Mouse (Mus musculus) right cerebral cortex, adult 18-20 months (tissue): ENCODE measurements at regions not wholly inside any gene's neighbourhood (a gene's known extent, or its start where the extent isn't known, plus 50 kb on each side); places are given as distances from the start of the nearest gene placed in this dataset.

ENCODE experiments used
- DNase-seq: peaks from one replicate; pipeline ENCODE4 v3.0.0; 2022; ENCODE audit warnings: mixed read lengths

DNA sequence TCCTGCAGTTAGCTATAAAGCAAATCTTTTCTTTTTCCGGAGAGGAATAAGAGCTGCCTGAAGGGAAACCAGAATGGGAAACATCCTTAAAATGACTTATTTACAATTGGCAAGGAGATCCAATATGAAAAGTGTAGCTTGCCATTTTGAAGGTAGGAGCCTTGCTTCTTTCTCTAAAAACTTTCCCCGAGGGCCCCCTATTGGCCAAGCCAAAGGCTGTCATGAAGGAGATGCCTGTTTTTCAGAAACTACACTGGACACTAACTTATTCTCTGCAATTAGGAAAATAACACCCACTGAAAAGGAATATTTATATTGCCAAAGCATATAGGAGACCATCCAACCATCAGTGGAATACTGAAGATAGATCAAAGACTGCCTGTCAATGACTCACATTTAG is 312.8 kb upstream of the Thrb start:
- no peak for DNase-seq

DNA sequence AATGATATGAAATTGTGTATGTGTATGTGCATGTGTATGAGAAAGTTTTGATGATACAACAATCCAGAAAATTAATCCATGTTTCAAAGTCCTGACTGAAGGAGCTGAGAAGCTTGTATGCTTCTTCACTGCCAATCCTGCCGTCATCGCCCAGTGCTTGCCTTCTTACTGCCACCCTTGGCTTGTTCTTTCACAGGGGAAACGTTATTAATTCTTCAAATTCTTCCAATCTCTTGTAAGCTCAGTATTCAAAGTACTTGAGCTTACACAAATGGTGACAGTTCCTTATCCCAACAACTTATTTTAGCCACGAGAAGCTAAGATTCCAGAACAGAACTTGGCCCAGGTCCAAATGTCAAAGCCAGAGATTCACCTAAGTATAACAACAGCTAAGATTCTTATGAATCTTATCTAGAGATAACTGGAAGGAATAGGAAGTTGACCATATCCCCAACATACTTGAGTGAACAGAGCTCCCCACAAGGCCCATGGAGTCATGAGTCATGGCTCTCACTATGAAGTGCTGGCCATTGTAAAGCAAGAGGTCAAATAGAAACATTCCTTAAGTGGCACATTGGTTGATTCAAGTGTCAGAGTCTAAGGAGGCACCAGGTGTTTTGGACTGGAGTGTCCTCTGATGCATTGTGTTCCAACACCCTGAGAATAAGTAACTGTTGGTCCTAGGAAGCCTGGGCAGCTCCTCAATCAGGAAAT is 307.6 kb upstream of the Thrb start:
- DNase-seq, result no peak

GRCm38 (mm10) chr14:17361910-17362309 is 298.2 kb upstream of the Thrb start:
- DNase-seq, result no peak

- DNase-seq, result peak; percentile 42
Observed at GRCm38 (mm10) chr14:17402751-17403479, 257.1 kb upstream of the Thrb start.

DNA sequence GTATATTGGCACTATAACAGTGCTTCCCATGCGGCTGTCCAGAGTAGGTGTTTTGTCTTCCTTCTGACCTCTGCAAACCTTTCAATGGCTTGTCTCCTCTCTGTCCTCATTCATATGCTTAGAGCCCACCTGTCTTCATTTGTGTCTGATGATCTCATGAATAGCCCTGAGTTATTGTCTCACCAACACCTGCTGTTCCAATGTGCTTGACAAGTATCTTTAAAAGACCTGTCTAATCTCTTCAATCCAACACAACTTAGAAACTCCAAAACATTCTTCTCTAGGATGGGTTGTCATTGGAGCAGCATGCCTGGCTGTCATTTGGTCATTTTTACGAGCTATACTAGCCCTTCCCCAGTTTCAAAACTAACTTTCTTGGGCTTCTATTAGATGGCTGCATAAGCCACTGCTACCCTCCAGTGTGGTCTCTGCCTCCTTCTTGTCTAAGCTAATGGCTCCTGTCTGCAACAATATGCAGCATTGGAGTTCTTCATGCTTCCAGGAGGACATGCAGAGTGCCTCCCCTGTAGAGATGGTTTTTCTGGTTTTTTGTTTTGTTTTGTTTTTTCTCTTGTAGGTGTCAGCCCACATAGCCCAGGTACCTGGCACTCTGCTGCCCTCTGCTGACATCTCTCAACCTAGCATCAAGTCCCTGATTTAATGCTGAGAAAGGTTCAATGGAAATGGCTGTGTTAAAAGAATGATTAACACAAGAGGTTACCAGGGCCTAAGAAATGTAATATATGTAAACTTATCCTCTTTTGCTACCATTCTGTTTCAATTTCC is 254.3 kb upstream of the Thrb start:
- peak; percentile 39 for DNase-seq

GRCm38 (mm10) chr14:17406879-17407278 is 253.2 kb upstream of the Thrb start:
- no peak for DNase-seq

GRCm38 (mm10) chr14:17408343-17408742 is 251.7 kb upstream of the Thrb start:
- DNase-seq, result peak; percentile 14

- no peak for DNase-seq
Observed at GRCm38 (mm10) chr14:17408813-17409212, 251.2 kb upstream of the Thrb start.

DNA sequence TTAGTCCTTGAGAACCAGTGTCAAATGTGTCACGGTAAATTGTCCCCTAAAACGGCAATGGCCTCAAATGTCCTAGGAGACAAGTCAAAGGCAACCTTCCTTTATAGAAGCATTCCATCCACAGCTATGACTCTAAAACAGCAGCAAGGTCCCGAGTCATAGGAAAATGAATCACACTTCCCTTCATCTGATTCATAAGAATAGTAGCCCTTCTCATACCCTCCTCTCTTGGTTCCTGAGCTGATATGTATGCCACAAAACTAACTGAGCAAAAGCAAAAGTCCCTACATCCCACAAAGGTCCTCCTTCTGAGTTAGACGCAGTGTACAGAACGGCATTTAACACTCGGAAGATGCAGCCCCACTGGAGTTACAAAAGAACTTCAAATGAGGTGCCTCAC is 250.6 kb upstream of the Thrb start:
- no peak for DNase-seq

GRCm38 (mm10) chr14:17410752-17411151 is 249.3 kb upstream of the Thrb start:
- DNase-seq, result no peak

GRCm38 (mm10) chr14:17411299-17411698 is 248.8 kb upstream of the Thrb start:
- DNase-seq, result no peak

DNA sequence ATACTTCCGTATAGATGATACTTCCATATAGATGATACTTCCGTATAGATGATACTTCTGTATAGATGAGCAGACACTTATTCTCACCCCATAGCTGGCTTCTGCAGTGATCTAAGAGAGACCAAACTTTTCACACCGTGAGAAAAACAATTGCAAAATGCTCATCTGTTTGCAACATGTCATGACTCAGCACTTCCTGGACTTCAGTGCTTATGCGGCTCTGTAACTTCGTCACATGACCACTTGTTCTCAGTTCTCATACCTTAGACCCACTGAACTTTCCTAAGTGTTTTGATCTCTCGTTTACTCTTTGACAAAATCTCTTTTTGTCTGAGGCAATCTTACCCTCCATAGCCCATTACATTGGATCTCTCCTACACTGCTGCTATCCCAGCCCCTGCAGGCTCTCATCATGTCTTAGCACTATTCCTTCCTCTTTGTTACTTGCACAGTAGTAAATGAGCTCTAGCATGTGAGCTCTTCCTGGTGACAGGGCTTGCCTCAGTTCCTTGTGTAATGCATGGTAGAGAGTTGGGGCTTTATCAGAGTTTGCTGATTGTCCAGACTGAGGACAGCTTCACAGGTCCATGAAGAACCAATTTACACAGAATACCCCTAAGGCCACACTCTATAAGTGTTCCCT is 245.7 kb upstream of the Thrb start:
- DNase-seq, result no peak

GRCm38 (mm10) chr14:17427751-17428150 is 232.3 kb upstream of the Thrb start:
- no peak for DNase-seq

DNA sequence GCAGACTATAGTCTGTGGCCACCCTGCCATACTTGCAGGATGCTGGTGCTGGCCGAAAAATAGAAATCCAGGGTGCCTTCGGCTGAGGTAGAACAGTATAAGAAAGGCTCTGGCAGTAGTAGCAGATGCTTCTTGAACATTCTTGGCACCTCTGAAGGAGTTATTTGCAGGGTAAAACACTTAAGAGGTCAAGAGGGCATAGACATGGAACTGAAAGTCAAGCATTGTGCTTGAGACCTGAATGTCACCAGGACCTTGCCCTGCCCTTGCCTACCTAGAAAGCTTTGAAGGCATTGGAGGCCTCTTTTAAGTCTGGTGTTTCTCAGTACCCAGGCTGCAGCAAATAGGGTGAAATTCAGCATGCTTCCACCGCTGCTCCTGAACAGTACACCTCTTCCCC is 230.9 kb upstream of the Thrb start:
- DNase-seq, result no peak

- DNase-seq, result no peak
Observed at GRCm38 (mm10) chr14:17433346-17433745, 226.7 kb upstream of the Thrb start.

GRCm38 (mm10) chr14:17457946-17458345 is 202.1 kb upstream of the Thrb start:
- DNase-seq, result no peak

DNA sequence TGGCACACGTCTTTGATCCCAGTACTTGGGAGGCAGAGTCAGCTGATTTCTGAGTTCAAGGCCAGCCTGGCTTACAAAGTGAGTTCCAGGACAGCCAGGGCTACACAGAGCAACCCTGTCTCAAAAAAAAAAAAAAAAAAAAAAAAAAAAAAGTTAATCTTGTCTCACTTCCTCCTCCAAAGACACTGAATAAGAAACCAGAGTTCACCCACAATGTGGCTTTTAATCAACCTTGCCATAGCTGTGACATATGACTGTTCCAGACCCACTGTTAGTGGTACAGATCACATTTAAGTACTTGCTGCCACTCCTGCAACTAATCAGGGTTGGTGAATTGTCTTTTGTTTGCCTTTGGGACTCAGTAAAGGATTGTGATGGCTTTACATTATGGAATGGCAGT is 181.1 kb upstream of the Thrb start:
- DNase-seq, result no peak

GRCm38 (mm10) chr14:17484866-17485265 is 175.2 kb upstream of the Thrb start:
- DNase-seq, result no peak

GRCm38 (mm10) chr14:17513756-17514155 is 146.3 kb upstream of the Thrb start:
- peak; percentile 26 for DNase-seq

DNA sequence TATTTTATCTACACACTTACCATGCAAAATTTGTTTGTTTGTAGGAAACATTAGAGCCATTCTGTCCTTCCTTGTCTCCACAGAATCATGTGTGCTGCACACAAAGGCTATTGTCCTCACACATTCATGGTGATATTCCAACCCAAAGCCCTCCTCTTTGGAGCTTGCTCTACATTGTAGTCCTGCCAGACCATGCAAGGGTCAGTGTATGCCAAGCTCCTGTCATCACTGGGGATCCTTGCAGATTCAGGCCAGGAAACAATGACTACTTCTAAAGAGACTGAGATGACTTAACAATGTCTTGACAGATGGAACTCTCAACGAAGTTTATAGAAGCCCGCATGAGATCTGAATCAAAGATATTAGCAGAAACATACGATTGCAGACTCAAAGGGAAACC is 137.4 kb upstream of the Thrb start:
- no peak for DNase-seq

- DNase-seq, result peak; percentile 23
Observed at GRCm38 (mm10) chr14:17523916-17524315, 136.1 kb upstream of the Thrb start.

DNA sequence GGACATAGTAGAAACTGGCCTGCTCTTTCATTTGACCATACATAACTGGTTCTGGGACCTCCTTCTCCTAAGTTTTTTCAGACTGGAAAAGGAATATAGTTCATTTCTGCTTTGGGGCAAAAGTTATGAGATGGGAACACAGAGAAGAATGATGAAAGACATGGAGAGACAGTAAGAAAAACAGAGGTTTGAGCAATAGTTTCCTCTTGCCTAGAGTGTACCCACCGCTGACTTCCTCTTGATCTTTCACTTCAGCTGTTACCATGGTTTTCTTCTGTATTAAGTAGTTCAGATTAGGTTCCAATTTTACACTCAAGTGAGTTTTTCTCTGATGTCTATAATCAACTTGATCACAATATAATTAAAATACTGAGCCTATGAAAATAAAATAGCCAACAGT is 120.7 kb upstream of the Thrb start:
- DNase-seq, result no peak

GRCm38 (mm10) chr14:17556458-17556857 is 103.6 kb upstream of the Thrb start:
- DNase-seq, result no peak
